Mouse (Mus musculus) gastrocnemius, adult 18-20 months (tissue): ENCODE results near the gene Rnf31. TPM values are rescaled to one million over a fixed set of nuclear protein-coding genes. Genes with fewer than 3 reads are reported as not detected.

ENCODE experiments used
- DNase-seq: peaks from one replicate; pipeline ENCODE4 v3.0.0; 2021; ENCODE audit warnings: low spot score
- long read RNA-seq, 2 experiments: library from polyadenylated mRNA; stranded (forward); transcript quantifications; one replicate each; pipeline ENCODE4 v2.0.0; 2021
- total RNA-seq, 2 experiments: library from RNA; stranded (reverse); gene quantifications; 2 replicates each; pipeline ENCODE4 v1.2.3; 2021

The Rnf31 gene
- total RNA-seq, result 10 to 100 TPM; 19.0 to 19.8 TPM
- long read RNA-seq, experiment 1, transcript Rnf31-201 (21 exons, 3,485 nt), result major isoform, 5 of 12 reads
- long read RNA-seq, experiment 1, partial matches to known transcripts, result 4 of 12 reads
- long read RNA-seq, experiment 1, other reads (novel, unspliced or antisense), result 3 of 12 reads
- long read RNA-seq, experiment 2, partial matches to known transcripts, result 5 of 8 reads
- long read RNA-seq, experiment 2, other reads (novel, unspliced or antisense), result 1 of 8 reads

DNA sequence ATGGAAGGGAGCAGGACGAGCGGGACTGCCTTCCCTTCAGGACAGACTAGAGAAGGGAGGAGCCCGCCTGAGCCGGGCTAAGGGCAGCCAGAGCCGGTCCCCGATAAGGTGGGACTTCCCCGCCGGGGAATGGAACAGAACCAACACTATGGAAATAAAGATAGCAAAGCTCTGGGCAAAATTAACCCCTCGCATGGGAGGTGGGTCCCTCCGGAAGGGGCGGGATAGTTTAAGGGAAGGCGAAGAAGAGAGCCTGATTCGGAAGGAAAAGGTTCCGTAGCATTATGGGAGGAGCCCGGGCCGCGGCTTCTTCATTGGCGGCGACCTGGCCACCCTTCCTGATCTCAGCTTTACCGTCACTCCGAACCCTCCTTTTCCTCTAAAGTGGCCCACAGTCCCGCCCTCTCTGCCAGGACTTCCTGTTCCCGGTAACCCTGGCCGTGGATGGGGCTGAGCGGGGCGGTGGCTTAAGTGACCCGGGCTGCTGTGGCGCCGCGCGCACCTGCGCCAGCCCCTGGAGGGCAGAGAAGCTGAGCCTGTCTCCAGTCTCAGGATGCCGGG lies at the start of gene Rnf31:
Rnf31 (plus strand) TSS at position 378 of the 561 bp plus-strand sequence.
- DNase-seq, result peak; percentile 96

DNA sequence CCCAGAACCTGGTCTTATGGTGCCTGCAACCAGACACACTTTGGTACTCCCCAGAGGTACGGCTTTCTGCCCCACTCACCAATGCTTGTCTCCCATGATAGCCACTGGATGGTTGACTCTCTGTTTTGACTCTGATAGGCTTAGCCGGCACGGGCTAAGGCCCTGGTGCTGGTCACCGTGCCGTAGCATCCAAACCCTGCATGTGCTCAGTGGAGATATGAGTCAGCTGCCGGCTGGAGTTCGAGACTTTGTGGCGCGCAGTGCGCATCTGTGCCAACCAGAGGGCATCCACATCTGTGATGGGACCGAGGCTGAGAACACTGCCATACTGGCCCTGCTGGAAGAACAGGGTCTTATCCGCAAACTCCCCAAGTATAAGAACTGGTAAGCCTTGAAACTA lies 49.2 kb upstream of the Rnf31 start:
- no peak for DNase-seq

DNA sequence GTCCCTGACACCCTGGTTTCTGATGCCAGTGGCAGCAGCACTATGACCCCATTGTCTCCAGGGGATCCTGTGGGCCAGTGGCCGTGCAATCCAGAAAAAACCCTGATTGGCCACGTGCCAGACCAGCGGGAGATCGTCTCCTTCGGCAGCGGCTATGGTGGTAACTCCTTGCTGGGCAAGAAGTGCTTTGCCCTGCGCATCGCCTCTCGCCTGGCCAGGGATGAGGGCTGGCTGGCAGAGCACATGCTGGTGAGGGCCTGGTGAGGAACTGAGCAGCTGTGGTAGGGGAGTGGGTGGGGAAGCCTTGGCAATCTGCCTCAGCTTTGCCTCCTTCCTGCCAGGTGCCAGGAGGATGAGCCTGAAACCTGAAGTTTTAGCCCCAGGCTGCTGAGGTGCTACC lies 47.2 kb upstream of the Rnf31 start:
- no peak for DNase-seq

DNA sequence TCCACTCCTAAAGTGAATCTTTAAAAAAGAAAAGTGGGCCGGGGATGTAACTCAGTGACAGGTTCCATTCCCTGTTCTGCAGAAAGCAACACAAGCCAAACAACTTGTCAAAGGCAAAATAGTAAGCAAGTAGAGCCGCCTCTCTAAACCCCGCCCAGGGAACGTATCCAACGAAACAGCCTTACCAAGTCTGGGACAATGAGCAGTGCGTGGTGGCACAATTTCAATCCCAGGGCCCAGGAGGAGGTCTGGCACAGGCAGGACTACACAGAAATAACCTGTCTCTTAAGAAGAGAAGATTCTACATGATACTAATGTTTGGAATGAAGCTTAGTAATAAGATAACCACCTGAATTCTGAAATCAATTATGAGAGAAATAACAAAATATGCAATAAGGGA lies 41.3 kb upstream of the Rnf31 start:
- no peak for DNase-seq

DNA sequence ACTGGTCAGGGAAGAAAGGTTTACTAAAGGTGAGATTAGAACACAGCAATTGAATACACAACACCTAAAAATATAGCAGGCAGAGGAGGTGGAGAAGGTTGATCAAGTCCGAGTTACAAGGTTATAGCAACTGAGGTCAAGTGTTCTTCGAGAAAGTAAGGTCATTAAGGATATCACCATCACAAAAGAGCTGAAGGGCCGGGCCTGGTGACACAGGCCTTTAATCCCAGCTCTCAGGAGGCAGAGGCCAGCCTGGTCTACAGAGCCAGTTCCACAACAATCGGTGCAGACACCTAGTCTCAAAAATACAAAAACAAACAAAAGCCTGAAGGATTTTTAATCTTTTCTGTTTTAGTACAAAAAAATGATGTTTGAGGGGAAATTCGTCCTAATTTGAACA lies 40.2 kb upstream of the Rnf31 start:
- DNase-seq, result no peak

DNA sequence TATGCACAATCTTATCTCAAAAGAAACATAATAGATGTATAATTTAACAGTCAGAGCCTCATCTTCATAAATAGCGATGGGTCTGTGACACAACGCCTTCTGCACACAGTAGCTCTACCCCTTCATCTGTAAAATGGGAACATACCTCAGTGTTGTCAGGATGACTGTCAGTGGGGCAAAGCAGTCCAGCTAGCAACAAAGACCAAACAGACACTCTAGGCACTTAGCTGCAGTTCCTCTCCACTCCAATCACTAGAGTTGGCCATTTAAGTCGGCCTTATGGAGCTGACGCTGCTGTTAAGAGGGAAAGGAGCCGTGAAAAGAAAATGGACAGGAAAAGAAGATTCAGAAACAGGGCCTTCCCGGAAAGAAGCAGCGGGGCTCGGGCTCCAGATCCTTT lies 39.7 kb upstream of the Rnf31 start:
- no peak for DNase-seq

DNA sequence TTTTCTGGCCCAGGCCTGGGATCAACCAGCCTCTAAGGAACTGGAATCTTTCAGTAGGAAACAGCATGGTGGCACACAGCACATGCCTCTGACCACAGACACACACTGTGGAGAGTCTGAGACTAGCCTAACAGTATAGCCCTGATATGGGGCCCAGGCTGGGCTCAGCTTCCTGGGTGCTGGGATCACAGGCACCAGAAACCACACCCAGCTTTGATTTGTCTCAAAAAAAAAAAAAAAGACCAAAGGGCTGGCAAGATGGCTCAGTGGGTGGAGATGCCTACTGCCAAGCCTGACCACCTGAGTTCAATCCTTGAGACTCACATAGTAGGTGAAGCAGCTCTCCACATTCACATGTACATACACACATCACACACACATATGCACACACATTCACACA lies 36.9 kb upstream of the Rnf31 start:
- no peak for DNase-seq

DNA sequence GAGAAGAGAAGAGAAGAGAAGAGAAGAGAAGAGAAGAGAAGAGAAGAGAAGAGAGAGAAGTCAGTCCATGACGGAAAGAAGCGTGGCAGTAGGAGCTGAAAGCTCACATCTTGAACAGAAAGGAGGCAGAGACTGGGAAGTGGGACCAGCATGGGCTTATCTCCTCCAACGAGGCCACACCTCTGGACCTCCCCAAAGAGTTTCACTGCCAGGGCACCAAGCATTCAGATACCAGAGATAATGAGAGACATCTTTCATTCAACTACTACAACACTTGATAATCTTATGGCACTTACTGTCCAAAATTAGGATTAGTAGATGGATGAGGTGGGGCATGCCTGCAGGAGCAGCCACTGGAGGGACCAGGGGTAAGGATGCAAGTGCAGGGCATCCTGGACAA lies 35.7 kb upstream of the Rnf31 start:
- DNase-seq, result no peak

DNA sequence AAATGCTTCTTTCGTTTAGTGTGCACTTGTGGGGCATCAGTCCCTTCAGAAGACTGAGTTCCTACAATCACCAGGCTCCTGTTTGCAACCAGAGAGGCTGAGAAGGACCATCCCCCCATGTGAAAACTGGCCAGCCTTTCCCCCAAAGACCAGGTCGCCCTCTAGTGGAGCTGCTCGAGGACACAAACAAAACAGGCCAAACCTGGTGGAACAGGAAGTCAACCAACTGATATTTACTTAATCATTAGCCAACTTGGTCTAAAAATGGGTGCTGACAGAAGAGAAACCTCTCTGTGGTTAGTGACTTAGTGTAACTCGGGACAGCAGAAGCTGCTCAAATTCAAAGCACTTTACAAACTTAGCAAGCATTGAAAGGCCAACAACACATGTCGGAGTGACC lies 34.5 kb upstream of the Rnf31 start:
- DNase-seq, result peak; percentile 86

DNA sequence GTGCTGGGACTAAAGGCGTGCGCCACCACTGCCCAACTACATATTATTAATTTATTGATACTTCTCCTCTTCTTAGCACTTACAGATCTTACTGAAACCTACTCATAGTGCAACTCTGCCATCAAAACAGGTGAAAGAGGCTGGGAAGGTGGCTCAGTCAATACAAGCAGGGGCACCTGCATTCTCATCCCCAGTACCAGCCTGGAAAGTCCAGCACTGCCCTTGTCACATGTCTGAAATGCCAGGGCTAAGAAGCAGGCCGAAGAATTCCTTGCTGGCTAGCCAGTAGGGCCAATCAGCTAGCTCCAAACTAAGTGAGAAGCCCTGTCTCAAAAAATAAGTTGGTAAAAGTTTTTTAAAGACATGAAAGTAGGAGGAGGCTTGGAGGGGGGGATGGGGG lies 33.9 kb upstream of the Rnf31 start:
- DNase-seq, result no peak

DNA sequence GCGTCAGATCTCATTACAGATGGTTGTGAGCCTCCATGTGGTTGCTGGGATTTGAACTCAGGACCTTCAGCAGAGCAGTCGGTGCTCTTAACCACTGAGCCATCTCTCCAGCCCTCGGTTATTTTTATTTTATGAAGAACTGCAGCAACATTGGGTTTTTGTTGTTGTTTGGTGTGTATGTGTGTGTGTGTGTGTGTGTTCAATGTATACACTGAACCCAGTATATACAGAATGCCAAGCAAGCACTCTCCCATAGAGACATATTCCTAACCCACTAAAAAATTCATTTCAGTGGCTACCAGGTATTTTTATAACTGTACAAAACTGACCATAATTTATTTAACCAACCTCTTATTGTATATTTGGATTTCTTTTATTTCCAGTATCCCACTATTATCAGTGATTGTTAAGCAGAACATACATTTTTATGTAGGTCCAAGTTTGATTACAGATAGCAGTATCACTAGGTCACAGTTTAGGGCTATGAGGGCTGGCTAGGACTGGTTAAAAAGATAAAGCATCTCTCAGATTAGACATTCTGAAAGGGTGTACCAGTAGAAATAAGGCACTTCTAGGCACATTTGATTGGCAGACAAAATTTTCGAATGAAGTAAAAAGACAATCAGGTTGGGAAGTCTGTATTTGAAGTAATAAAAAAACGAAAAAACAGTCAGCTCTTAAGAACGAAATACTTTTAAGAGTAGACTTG lies 32.6 kb upstream of the Rnf31 start:
- no peak for DNase-seq

DNA sequence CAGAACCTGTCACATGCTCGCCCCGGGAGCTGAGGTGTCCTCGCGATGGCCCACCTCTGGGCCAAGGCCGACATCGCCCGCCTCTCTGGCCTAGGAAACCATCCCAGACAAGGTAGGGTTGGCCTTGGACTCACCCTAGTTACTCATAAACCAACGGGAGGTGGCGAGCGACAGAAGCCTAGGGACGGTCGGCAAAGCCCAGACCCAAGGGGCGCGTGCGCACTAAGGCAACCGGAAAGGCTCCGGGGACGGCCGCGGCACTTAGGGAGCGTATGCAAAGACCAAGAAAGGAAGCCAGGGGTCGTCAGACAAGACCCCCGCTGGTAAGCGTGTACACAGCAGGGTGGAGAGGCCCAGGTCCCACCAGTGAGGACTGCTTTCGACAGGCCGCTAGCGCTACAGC lies 31.7 kb upstream of the Rnf31 start, which contains the start of gene Dcaf11:
Dcaf11 (plus strand) TSS at position 208 of the 403 bp plus-strand sequence.
- DNase-seq, result peak; percentile 92

DNA sequence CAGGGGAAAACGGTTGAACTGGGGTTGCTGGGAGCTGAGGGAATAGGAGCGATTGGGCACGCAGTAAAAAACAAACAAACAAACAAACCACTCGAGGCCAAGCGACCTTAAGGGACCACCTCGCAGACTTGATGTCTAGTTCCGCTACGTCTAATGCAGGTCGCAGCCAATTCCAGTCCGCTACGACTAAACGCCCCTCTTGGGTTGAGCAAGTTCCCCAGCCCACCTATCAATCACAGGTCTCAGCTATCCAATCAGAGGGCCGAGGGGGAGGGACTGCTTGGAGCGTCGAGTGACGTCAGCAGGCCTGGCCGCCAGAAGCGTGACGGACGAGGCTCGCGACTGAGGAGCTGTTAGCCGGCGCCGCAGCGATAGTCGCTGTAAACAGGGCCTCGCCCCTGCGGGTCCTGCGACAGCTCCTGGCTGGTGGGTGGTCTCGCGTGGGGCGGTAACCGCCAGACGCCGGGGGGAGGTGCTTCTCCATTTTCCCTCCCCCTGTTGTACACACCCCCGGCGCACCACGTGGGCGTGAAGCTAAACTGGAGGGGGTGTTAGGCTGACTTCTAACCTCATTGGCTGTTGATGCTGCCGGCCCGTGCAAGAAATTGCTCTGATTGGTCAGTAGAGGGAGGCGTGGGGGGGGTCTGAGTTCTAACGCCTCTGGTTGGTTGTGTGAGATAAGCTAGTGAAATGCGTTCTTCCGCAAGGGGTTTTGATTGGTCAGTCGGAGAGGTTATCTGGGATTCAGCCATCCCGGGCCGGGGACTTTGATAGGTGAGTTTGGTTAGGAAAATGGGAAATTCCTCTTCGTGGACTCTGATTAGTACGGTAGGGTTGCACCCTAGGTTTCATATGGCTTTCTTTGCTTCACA lies 31.1 kb upstream of the Rnf31 start, which contains the start of gene A730061H03Rik:
A730061H03Rik (minus strand) TSS at position 205 of the 872 bp plus-strand sequence.
- peak; percentile 98 for DNase-seq

DNA sequence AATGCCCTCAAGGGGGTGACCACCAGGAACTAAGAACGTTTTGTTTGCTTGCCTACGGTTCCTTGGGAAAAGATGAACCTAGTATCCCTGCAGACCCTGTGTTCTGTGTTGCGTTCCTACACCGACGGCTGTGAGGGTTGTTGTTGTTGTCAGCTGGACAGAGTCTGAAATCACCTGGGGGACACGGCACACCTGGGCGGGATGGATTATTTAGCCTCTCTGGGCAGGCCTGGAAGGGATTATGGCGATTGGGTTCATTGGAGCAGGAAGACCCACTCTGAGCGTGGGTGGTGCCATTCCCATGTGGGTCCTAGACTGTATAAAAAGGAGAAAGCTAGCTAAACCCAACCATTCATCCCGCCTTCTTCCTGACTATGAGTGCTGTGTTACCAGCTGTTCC lies 29.6 kb upstream of the Rnf31 start:
- no peak for DNase-seq

DNA sequence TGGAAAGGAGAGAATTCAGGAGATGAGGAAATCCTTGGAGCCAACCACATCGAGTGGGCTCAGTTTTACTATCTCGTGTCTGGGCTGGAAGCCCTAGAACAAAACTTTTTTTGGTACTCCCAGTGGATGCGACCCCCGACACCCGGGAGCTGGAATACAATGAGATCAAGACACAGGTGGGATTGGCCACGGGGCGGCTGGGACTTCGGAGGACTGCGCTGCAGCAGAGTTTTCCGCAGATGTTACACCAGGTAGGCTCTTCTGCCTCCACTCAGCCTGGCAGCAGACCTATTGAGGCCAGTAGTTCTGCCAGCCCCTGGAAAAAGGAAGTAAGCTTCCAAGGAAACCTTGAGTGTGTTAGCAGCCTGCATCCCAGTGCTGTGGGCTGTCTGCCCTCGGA lies 28.3 kb upstream of the Rnf31 start:
- no peak for DNase-seq

DNA sequence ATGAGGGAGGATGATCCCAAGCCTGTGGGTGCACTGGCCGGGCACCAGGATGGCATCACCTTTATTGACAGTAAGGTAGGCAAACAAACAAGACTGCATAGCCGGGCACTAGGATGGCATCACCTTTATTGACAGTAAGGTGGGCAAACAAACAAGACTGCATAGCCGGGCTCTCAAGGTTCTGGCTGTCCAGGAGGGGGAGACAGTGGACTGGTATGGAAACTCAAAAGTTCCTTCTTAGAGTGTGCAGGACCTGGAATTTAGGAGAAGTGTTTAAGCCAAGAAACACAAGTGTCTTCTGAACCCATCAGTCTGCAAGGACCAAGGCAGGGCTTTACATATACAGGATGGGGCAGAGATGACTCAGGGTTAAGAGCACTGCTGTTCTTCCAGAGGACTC lies 25.8 kb upstream of the Rnf31 start:
- no peak for DNase-seq

DNA sequence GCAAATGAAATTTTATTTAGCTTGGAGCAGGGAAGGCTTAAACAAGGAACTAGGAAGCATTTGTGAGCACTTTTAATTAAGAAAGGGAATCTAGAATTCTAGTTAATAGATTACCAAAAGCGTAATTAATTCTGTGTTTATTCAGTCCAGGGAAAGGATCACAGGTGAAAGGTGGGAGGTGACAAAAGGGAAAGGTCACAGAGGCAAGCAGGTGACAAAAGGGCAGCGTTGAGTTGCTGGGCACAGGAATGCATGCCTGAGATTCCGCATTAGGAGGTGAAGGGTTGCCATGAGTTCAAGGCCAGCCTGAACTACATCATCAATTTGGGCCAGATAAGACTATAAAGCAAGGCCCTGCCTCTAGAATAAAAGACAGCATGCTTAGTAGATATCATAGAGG lies 24.0 kb upstream of the Rnf31 start:
- no peak for DNase-seq

DNA sequence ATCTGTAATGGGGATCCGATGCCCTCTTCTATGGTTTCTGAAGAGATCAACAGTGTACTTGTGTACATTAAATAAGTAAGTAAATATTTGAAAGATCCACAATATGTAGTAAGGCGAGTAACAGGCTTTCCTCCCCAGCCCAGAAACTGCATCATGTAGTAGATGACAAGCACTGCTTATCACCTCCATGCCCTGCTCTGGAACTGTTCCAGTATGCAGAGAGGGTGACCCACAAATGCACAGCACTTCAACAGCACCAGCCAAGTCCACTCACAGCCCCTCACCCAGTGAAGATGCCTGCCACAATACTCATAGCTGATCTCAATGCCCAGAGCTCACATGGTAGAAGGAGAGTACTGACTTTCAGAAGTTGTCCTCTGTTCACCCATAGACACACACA lies 20.9 kb upstream of the Rnf31 start:
- DNase-seq, result no peak

DNA sequence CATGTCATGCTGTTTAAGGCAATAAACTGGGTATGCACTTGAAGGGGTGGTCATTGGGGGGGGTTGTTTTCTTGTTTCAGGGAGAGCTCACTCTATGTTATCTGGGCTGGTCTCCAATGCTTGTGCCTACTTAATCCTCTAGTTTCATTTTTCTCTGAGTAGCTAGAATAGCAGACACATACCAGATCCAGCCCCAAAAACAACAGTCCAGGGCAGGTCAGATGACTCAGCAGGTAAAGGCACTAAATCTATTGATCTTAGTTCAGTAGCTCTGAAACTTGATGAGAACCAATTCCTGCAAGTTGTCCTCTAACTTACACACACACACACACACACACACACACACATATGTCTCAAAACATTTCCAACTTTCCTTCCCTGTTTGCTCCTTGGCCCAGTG lies 19.7 kb upstream of the Rnf31 start:
- DNase-seq, result no peak

DNA sequence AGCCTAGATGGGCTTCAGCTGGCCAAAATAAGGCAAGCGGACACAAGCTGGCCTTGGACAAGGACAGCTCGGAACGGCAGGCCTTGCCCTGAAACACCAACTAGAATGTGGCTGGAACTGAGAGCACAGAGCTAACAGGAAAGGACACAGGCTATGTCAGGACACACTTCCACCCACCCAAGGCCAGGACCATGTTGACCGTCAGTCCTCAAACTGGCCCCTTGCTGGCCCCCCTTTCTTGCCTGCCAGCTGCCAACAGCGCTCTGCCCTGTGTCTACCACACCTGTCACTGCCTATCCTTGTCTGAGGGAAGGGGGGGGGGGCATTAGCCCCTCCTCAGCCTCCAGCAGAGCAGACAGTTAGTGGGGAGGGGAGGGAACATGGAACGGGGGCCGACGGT lies 16.2 kb upstream of the Rnf31 start, which contains the start of gene Fitm1:
Fitm1 (plus strand) TSS at position 316 of the 400 bp plus-strand sequence.
- DNase-seq, result peak; percentile 75

DNA sequence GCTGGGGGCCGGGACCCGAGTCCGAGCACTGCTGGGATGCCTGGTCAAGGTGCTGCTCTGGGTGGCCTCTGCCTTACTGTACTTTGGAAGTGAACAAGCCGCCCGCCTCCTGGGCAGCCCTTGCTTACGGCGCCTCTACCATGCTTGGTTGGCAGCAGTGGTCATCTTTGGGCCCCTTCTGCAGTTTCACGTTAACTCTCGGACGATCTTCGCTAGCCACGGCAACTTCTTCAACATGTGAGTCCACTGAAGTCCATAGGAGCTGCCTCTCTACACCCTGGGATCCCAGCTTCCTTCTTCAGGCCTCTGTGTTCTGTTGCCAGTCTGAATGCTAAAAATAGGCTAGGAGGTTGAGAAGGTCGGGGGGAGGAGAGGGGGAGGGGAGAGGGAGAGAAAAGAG lies 15.8 kb upstream of the Rnf31 start:
- peak; percentile 50 for DNase-seq

DNA sequence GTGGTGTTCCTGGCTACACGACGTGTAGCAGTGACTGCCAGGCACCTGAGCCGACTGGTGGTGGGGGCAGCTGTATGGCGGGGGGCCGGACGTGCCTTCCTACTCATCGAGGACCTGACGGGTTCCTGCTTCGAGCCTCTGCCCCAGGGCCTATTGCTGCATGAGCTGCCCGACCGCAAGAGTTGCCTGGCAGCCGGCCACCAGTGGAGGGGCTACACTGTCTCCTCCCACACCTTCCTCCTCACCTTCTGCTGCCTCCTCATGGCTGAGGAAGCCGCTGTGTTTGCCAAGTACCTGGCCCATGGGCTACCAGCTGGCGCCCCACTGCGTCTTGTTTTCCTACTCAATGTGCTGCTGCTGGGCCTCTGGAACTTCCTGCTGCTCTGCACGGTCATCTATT lies 15.1 kb upstream of the Rnf31 start:
- peak; percentile 35 for DNase-seq
